Mouse (Mus musculus) left cerebral cortex, adult 18-20 months (tissue): ENCODE data around the gene Nt5c2. TPM values are rescaled to one million over a fixed set of nuclear protein-coding genes. Genes with fewer than 3 reads are reported as not detected.

Experiments
- DNase-seq, 2 experiments: peaks; one replicate each; pipeline ENCODE4 v3.0.0; 2021 to 2022; ENCODE audit warnings: low spot score in 2 of 2, mixed read lengths in 1 of 2
- total RNA-seq, 2 experiments: library from RNA; stranded (reverse); gene quantifications; 2 replicates each; pipeline ENCODE4 v1.2.3; 2021

The Nt5c2 gene
- total RNA-seq, 2 experiments from 2014 or later, result 78.9 to 82.6 TPM

GRCm38 (mm10) chr19:46857277-46857989 lies 157.5 kb downstream of the Nt5c2 start:
- DNase-seq, result no peak

- DNase-seq, result no peak
Measured at GRCm38 (mm10) chr19:46856780-46857179, 158.2 kb downstream of the Nt5c2 start.

- no peak for DNase-seq
Measured at GRCm38 (mm10) chr19:46856232-46856631, 158.7 kb downstream of the Nt5c2 start.

GRCm38 (mm10) chr19:46849443-46849997 lies 165.4 kb downstream of the Nt5c2 start:
- no peak for DNase-seq

GRCm38 (mm10) chr19:46848381-46849268 lies 166.3 kb downstream of the Nt5c2 start:
- DNase-seq, result no peak

- no peak for DNase-seq
Measured at GRCm38 (mm10) chr19:46846459-46846858, 168.5 kb downstream of the Nt5c2 start.

- no peak for DNase-seq
Measured at GRCm38 (mm10) chr19:46846056-46846455, 168.9 kb downstream of the Nt5c2 start.

GRCm38 (mm10) chr19:46843030-46843429 lies 171.9 kb downstream of the Nt5c2 start:
- no peak for DNase-seq

- DNase-seq, result no peak
Measured at GRCm38 (mm10) chr19:46841016-46841415, 173.9 kb downstream of the Nt5c2 start.

GRCm38 (mm10) chr19:46837290-46838079 lies 177.5 kb downstream of the Nt5c2 start:
- DNase-seq, result no peak

GRCm38 (mm10) chr19:46836085-46836484 lies 178.9 kb downstream of the Nt5c2 start:
- DNase-seq, result no peak

GRCm38 (mm10) chr19:46835339-46835738 lies 179.6 kb downstream of the Nt5c2 start:
- DNase-seq, result no peak

- DNase-seq, result peak; percentile 16 to 31
Measured at GRCm38 (mm10) chr19:46834301-46834700, 180.7 kb downstream of the Nt5c2 start.

Other genes starting within 250 kb of the Nt5c2 start
- gene Ina, start 455 bp downstream of the Nt5c2 start, total RNA-seq, result 100 to 1,000 TPM; 208 to 220 TPM
- gene Pcgf6, start 35.8 kb upstream of the Nt5c2 start, total RNA-seq, result 10 to 100 TPM; 17.3 to 19.0 TPM
- gene Taf5, start 52.6 kb upstream of the Nt5c2 start, total RNA-seq, result 1 to 10 TPM; 6.4 to 6.9 TPM
- gene Usmg5, start 75.5 kb upstream of the Nt5c2 start, total RNA-seq, result 100 to 1,000 TPM; 757 to 769 TPM
- 10 to 100 TPM; 15.3 to 16.3 TPM for gene Pdcd11, start 75.6 kb upstream of the Nt5c2 start, total RNA-seq
- gene Calhm2, start 123.1 kb upstream of the Nt5c2 start, total RNA-seq, result 1 to 10 TPM; 8.2 to 9.5 TPM
- not detected for gene Calhm1, start 129.1 kb upstream of the Nt5c2 start, total RNA-seq
- gene Calhm3, start 142.6 kb upstream of the Nt5c2 start, total RNA-seq, result not detected
- 100 to 1,000 TPM; 183 to 194 TPM for gene Neurl1a, start 163.7 kb upstream of the Nt5c2 start, total RNA-seq